Mouse (Mus musculus): ENCODE results near the gene Terb1. TPM values are rescaled to one million over a fixed set of nuclear protein-coding genes. Genes with fewer than 3 reads are reported as not detected.

The Terb1 gene
- polyA plus RNA-seq, 1 experiment, result 0.05 TPM

DNA sequence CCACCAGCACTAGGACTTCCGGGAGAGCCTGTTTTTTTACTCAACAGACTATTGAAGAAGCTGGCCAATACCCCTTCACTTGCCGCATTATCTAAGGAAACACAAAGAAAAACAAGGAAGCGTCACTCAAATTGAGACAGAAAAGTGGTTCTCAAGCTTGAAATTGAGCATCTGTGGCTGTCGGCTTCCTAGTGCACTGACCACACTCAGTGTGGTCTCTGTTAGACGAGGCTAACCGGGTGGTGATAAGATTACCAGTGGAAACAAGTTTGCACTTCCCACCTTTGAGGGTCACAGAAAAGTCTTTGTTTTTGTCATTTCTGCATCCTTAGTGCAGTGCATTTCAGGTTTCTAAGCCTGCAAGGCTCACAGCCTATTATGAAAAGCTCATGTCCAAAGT lies 87.4 kb downstream of the Terb1 start:
- H3K4me1 ChIP-seq (ENCODE audit: control insufficient read depth, insufficient read depth, low read length), result peaks cover 2% of the 10 kb centered on the region; the same call in 1 of the 2 replicates
- TF ChIP-seq CTCF (IDR thresholded peaks at IDR 0.05; ENCODE audit: insufficient read depth, low read length), result no peak
- TF ChIP-seq POLR2A (IDR thresholded peaks at IDR 0.05; ENCODE audit: borderline replicate concordance, extremely low read depth, low read depth, low read length), result no peak
- WGBS, result 58% methylated on average over 6 of the region's 6 CpGs

DNA sequence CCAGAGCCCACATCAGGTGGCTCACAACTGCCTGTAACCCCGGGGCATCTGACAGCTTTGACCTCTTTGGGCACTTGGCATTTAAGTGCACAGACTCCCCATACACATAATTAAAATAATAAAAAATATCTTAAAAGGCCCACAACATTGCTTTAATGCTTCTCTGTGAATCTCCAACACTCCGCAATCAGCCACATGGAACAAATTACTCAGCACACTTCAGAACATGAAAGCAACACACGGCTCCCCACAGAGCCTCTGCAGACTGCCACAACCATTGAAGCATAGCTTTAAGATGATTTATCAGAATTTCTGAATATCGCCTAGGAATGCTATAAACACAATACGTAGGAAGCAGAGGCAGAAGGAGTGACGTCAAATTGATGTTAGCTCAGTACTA lies 93.7 kb downstream of the Terb1 start:
- Histone ChIP-seq H3K4me3 (replicated peaks; ENCODE audit: extremely low read depth, low read depth, low read length) (no peak overlapping the region), H3K4me1 (ENCODE audit: control insufficient read depth, insufficient read depth, low read length) (no peaks in the 10 kb centered on the region; the same call in 1 of the 2 replicates)
- WGBS, result 83% methylated on average over 6 of the region's 6 CpGs
- DNase-seq, result no peak
- TF ChIP-seq CTCF (IDR thresholded peaks at IDR 0.05; ENCODE audit: insufficient read depth, low read length), result no peak
- no peak for TF ChIP-seq POLR2A (IDR thresholded peaks at IDR 0.05; ENCODE audit: borderline replicate concordance, extremely low read depth, low read depth, low read length)

More for the DNA sequence above, 87.4 kb downstream of the Terb1 start:
- H3K4me3 ChIP-seq (replicated peaks; ENCODE audit: extremely low read depth, low read depth, low read length), result no peak overlapping the region
- DNase-seq, result no peak

DNA sequence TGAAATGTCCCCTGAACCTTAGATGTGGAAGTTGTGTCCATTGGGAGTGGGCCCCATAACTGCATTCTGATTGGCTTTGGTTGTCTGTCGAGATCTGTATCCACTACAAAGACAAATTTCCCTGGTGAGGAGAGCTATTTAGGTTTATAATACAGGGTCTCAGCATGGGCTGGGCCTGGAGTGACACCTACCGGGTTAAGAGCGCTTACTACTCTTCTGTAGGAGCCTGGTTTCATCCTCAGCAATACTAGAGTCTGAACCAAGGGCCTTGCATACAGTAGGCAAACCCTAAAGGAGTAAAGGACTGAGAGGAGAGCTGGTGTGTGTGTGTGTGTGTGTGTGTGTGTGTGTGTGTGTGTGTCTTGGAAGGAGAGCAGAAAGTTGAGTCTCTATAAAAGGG lies 95.5 kb downstream of the Terb1 start:
- no peak for TF ChIP-seq POLR2A (IDR thresholded peaks at IDR 0.05; ENCODE audit: borderline replicate concordance, extremely low read depth, low read depth, low read length)
- TF ChIP-seq CTCF (IDR thresholded peaks at IDR 0.05; ENCODE audit: insufficient read depth, low read length), result no peak
- 60% methylated on average over 3 of the region's 3 CpGs for WGBS
- Histone ChIP-seq H3K4me1 (ENCODE audit: control insufficient read depth, insufficient read depth, low read length) (no peaks in the 10 kb centered on the region), H3K4me3 (replicated peaks; ENCODE audit: extremely low read depth, low read depth, low read length) (no peak overlapping the region)
- no peak for DNase-seq

DNA sequence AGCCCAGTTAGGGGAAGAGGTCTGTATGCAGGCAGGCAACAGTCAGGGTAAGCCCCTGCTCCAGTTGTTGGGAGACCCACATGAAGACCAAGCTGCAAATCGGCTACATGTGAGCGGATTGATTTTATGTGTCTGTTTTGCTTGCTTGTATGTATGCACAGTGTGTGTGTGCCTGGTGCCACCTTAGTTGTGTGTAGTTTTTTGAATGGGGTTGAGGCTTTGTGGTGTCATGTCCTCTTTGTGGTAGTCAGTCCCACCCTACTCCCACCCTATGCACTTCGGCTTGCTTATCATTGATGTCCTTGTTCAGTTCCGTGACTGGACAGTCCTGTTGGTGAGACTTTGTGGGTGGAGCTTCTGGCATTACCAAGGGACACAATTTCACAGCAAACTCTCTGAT lies 95.9 kb downstream of the Terb1 start:
- WGBS, result 61% methylated on average over 4 of the region's 4 CpGs
- no peak for TF ChIP-seq CTCF (IDR thresholded peaks at IDR 0.05; ENCODE audit: insufficient read depth, low read length)
- TF ChIP-seq POLR2A (IDR thresholded peaks at IDR 0.05; ENCODE audit: borderline replicate concordance, extremely low read depth, low read depth, low read length), result no peak
- H3K4me3 ChIP-seq (replicated peaks; ENCODE audit: extremely low read depth, low read depth, low read length), result no peak overlapping the region
- no peak for DNase-seq
- no peaks in the 10 kb centered on the region for H3K4me1 ChIP-seq (ENCODE audit: control insufficient read depth, insufficient read depth, low read length)

DNA sequence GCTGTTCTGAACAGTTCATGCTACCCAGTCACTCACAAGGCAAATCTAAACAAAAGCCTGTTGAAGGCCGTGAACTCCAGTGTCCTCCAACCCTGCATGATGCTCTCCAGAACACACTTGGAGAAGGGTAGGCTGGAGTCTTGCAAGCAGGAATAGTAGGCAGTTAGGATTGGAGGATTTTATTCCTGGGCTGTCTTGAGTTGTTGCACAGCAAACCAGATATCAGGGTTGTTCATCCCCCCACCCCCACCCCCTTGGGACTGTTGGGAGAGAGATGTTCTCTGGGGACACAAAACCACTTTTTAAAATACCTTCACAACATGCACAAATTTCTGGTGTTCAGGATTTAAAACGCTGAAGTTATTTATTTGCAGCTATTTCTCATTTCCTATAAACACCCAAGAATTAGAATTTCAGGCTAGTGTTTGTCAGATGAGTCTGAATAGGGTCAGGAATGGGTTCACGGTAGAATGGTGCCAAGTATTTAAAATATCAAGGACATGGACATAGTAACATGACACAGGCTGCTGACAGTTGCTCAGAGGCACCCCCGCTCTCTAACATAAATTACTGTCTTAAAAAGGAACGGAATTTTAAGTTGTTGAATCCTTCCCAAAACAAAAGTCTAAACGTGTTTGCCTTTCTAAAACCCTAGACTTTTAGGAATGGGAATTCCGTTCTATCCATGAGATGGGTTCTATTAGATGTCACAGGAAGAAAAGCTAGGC lies 96.7 kb downstream of the Terb1 start:
- no peak for DNase-seq
- WGBS, result 45% methylated on average over 7 of the region's 7 CpGs
- TF ChIP-seq POLR2A (IDR thresholded peaks at IDR 0.05; ENCODE audit: borderline replicate concordance, extremely low read depth, low read depth, low read length) (no peak), CTCF (IDR thresholded peaks at IDR 0.05; ENCODE audit: insufficient read depth, low read length) (no peak)
- no peak overlapping the region for H3K4me3 ChIP-seq (replicated peaks; ENCODE audit: extremely low read depth, low read depth, low read length)
- no peaks in the 10 kb centered on the region for H3K4me1 ChIP-seq (ENCODE audit: control insufficient read depth, insufficient read depth, low read length)

DNA sequence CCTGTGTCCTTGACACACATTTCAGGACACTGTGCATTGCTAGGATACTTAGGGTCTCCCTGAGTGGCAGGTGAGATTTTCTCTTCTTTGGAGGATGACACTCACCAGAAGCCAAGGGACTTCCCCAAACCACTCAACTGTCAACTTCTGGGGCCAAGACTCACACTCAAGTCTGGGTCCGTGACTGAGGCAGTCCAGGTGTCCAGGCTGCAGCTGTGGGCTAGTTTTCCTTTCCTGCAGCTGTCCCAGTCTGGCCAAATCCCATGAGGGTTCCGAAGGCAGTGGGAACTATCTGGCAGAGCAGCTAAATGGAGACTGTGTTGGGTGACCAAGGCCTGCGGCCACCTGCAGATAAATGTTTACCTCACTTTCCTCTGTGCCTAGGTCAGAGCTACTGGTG lies 97.7 kb downstream of the Terb1 start:
- DNase-seq, result no peak
- no peaks in the 10 kb centered on the region for H3K4me1 ChIP-seq (ENCODE audit: control insufficient read depth, insufficient read depth, low read length)
- TF ChIP-seq CTCF (IDR thresholded peaks at IDR 0.05; ENCODE audit: insufficient read depth, low read length) (no peak), POLR2A (IDR thresholded peaks at IDR 0.05; ENCODE audit: borderline replicate concordance, extremely low read depth, low read depth, low read length) (no peak)
- H3K4me3 ChIP-seq (replicated peaks; ENCODE audit: extremely low read depth, low read depth, low read length), result no peak overlapping the region
- WGBS, result 74% methylated on average over 3 of the region's 3 CpGs

- DNase-seq, result no peak
- H3K4me1 ChIP-seq (ENCODE audit: control insufficient read depth, insufficient read depth, low read length), result no peaks in the 10 kb centered on the region
- TF ChIP-seq POLR2A (IDR thresholded peaks at IDR 0.05; ENCODE audit: borderline replicate concordance, extremely low read depth, low read depth, low read length), result no peak
- no peak for TF ChIP-seq CTCF (IDR thresholded peaks at IDR 0.05; ENCODE audit: insufficient read depth, low read length)
- H3K4me3 ChIP-seq (replicated peaks; ENCODE audit: extremely low read depth, low read depth, low read length), result no peak overlapping the region
- WGBS, result 92% methylated on average over 3 of the region's 3 CpGs
Measured at GRCm38 (mm10) chr8:104411468-104411867, 98.2 kb downstream of the Terb1 start.

GRCm38 (mm10) chr8:104410628-104411273 lies 99.0 kb downstream of the Terb1 start:
- WGBS, result 78% methylated on average over 7 of the region's 7 CpGs

DNA sequence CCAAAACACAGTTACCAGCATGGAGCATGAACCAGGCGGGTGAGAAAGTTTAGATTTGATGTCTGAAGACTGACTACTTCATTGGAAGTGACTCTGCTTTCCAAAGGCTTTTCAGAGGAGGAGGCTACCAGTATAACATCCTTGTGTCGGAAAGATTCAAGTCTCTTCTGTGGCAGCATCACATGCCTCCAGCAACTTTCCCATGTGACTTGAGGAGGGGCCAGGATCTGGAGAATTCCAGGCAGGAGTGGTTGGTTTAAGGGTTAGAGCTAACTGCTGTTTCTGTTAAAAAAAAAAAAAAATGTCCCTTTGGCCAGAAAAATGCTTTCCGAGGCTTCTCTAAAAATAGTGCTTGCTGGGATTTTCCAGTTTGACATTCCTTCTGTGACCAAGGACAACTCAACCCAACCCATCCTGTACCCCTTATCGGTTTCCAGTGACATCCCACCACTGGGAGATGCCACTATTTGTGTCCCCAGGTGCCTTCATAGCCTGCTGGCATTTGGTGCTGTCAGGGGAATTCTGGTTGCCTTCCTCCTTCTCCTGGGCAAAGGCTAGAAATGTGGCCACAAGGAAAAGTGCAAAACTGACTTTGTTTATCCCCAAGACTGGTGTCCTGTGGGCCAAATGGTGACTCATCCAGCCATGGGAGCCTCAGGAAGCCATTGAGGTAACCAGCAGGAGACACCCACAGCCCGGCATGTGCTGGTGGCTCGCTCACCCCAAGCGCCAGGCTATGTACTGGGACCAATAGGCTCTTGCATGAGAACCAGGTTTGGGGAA lies 101.2 kb downstream of the Terb1 start:
- no peaks in the 10 kb centered on the region for H3K4me1 ChIP-seq (ENCODE audit: control insufficient read depth, insufficient read depth, low read length)
- WGBS, result 72% methylated on average over 7 of the region's 7 CpGs
- DNase-seq, result no peak
- H3K4me3 ChIP-seq (replicated peaks; ENCODE audit: extremely low read depth, low read depth, low read length), result no peak overlapping the region
- TF ChIP-seq CTCF (IDR thresholded peaks at IDR 0.05; ENCODE audit: insufficient read depth, low read length), result no peak
- no peak for TF ChIP-seq POLR2A (IDR thresholded peaks at IDR 0.05; ENCODE audit: borderline replicate concordance, extremely low read depth, low read depth, low read length)

More at GRCm38 (mm10) chr8:104410628-104411273, 99.0 kb downstream of the Terb1 start:
- H3K4me1 ChIP-seq (ENCODE audit: control insufficient read depth, insufficient read depth, low read length), result no peaks in the 10 kb centered on the region
- TF ChIP-seq POLR2A (IDR thresholded peaks at IDR 0.05; ENCODE audit: borderline replicate concordance, extremely low read depth, low read depth, low read length), result no peak
- no peak for TF ChIP-seq CTCF (IDR thresholded peaks at IDR 0.05; ENCODE audit: insufficient read depth, low read length)
- no peak for DNase-seq
- no peak overlapping the region for H3K4me3 ChIP-seq (replicated peaks; ENCODE audit: extremely low read depth, low read depth, low read length)
